Mouse (Mus musculus): ENCODE measurements around the gene Gnaq. TPM values are rescaled to one million over a fixed set of nuclear protein-coding genes. Genes with fewer than 3 reads are reported as not detected.

The Gnaq gene
- total and polyA plus RNA-seq, 2 experiments from 2014 or later: 89.3 to 120 TPM

DNA sequence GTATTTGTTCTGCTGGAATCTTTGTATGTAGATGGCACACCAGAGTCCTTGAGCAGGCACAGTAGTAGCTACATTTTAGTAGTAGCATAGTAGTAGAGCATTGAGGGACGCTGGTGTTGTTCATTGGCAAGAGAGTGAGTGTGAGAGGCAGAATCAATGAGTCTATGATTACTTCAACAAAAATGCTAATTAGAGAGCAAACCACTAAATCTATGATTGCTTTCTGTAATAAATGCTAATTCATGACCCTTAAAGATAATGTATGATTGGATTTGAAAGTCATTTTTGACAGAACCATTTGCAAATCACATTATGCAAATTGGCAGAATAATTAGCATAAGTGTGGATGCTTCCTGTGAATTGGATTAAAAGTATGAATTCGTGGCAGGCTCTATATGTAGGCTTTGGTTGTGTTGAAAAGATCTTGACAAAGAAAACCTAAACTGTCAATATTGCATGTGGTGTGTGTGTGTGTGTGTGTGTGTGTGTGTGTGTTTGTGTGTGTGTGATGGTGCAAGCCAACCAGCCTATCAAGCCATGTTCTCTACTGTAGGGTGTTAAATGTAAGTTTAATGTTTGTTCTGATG, 82.9 kb downstream of the Gnaq start:
- Histone ChIP-seq H3K27me3 (ENCODE audit: insufficient read depth, low read length) (no peaks in the 10 kb centered on the region), H3K4me3 (ENCODE audit: low read depth, low read length) (no peak overlapping the region), H3K27ac (ENCODE audit: low read depth, low read length) (no peak overlapping the region), H3K9me3 (ENCODE audit: low read length) (no peaks in the 10 kb centered on the region), H3K9ac (replicated peaks; ENCODE audit: low read length, poor library complexity, severe bottlenecking) (no peak overlapping the region), H3K36me3 (ENCODE audit: insufficient read depth, low read length) (no peaks in the 10 kb centered on the region), H3K4me1 (ENCODE audit: insufficient read depth, low read length) (peaks cover 2% of the 10 kb centered on the region; the same call in 1 of the 2 replicates), H3K4me2 (ENCODE audit: low read depth, low read length, poor library complexity, severe bottlenecking) (no peak overlapping the region)
- DNase-seq (ENCODE audit: low spot score): no peak
- WGBS: 51% methylated on average over 2 of the region's 2 CpGs
- TF ChIP-seq CTCF (IDR thresholded peaks at IDR 0.05): no peak
- ATAC-seq (ENCODE audit: low FRiP score): no peak

DNA sequence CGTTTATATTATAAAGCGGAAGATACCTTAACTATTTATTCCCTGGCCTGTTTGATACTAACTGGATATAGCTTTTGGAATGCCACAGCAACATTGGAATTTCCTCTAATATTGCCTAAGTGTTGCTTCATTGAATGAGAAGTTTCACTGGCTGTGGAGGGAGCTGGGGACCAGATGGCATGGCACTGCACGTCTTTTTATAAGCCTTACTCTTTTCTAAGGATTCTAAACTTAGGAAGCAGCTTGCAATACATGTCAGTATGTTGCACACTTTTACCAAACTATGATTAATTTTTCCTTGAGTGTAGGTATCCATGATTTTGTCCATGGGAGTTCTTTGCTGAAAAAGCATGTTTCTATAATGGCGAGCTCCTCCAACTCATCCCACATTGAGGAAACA, 87.3 kb downstream of the Gnaq start:
- 79% methylated on average over 4 of the region's 4 CpGs for WGBS
- Histone ChIP-seq H3K36me3 (ENCODE audit: insufficient read depth, low read length) (no peaks in the 10 kb centered on the region), H3K9me3 (ENCODE audit: low read length) (no peaks in the 10 kb centered on the region), H3K4me3 (ENCODE audit: low read depth, low read length) (no peak overlapping the region), H3K4me1 (ENCODE audit: insufficient read depth, low read length) (peaks cover 1% of the 10 kb centered on the region; the same call in 1 of the 2 replicates), H3K9ac (replicated peaks; ENCODE audit: low read length, poor library complexity, severe bottlenecking) (no peak overlapping the region), H3K4me2 (ENCODE audit: low read depth, low read length, poor library complexity, severe bottlenecking) (no peak overlapping the region), H3K27ac (ENCODE audit: low read depth, low read length) (no peak overlapping the region), H3K27me3 (ENCODE audit: insufficient read depth, low read length) (no peaks in the 10 kb centered on the region)
- no peak for TF ChIP-seq CTCF (IDR thresholded peaks at IDR 0.05)
- ATAC-seq (ENCODE audit: low FRiP score): no peak
- no peak for DNase-seq (ENCODE audit: low spot score)

DNA sequence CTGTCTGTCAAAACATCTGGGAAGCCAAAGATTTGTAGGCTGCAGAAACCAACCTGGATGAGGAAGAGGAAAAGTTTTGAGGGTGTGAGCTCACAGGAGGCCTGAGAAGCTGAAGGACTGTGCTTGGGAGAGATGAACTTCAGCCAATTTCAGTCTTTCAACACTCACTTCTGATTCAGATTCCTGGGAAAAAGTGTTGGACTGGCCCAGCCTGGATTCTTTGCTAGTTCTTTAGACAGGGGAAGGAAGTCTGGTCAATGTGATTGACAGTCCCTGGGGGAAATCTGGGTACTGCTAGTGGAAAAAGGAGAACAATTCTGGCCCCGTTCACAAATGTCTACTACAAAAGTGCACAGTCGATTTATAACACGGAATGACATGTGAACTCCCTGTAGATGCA, 89.9 kb downstream of the Gnaq start:
- Histone ChIP-seq H3K9ac (replicated peaks; ENCODE audit: low read length, poor library complexity, severe bottlenecking) (no peak overlapping the region), H3K27ac (ENCODE audit: low read depth, low read length) (no peak overlapping the region), H3K4me3 (ENCODE audit: low read depth, low read length) (no peak overlapping the region), H3K4me1 (ENCODE audit: insufficient read depth, low read length) (no peaks in the 10 kb centered on the region), H3K9me3 (ENCODE audit: low read length) (no peaks in the 10 kb centered on the region), H3K27me3 (ENCODE audit: insufficient read depth, low read length) (no peaks in the 10 kb centered on the region), H3K4me2 (ENCODE audit: low read depth, low read length, poor library complexity, severe bottlenecking) (no peak overlapping the region), H3K36me3 (ENCODE audit: insufficient read depth, low read length) (peaks cover 3% of the 10 kb centered on the region; the same call in 1 of the 2 replicates)
- no peak for ATAC-seq (ENCODE audit: low FRiP score)
- 84% methylated on average over 3 of the region's 3 CpGs for WGBS
- TF ChIP-seq CTCF (IDR thresholded peaks at IDR 0.05): no peak
- no peak for DNase-seq (ENCODE audit: low spot score)

DNA sequence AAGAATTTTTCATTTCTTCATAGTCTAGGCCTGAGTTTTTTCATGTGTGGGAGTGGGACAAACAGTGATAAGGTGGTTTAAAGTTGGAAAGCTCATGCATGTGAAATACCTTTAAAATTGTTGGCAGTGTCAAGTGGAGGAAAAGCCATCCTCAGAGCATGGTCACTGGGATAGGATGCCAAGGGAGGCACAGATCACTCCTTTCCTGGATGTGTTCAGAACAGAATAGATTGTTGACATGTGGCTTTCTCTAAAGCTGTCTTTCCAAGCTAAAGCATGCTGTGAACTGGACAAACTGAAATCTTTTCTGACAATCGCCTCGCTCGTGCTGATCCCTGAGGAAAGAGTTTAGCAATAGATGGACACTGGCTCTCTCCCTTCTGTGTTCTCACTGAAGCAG, 90.5 kb downstream of the Gnaq start:
- no peak for DNase-seq (ENCODE audit: low spot score)
- ATAC-seq (ENCODE audit: low FRiP score): no peak
- no peak for TF ChIP-seq CTCF (IDR thresholded peaks at IDR 0.05)

DNA sequence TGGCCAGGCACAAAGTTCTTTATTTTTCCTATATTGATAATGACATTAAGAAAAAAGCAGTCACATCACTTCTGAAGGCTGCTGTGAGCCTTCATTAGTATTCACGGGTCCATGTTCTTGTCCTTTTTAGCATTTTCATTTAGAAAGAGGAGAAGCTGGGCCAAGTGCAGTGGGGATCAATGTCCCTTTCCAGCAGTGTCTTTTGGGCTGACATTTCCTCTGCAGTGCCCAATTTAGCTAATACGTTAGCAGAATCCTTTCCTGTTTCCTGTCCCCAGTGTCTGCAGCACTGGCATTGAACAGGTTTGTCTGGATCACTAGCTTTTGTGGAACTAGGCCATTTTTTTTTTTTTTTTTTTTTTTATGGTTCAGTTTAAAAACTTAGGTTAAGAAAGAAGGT, 92.2 kb downstream of the Gnaq start:
- peaks cover 3% of the 10 kb centered on the region; the same call in 1 of the 2 replicates for H3K36me3 ChIP-seq (ENCODE audit: insufficient read depth, low read length)
- WGBS: 43% methylated on average over 2 of the region's 2 CpGs
- H3K27me3 ChIP-seq (ENCODE audit: insufficient read depth, low read length): no peaks in the 10 kb centered on the region
- no peak for DNase-seq (ENCODE audit: low spot score)
- no peak for TF ChIP-seq CTCF (IDR thresholded peaks at IDR 0.05)
- no peaks in the 10 kb centered on the region for H3K4me1 ChIP-seq (ENCODE audit: insufficient read depth, low read length)
- no peaks in the 10 kb centered on the region for H3K9me3 ChIP-seq (ENCODE audit: low read length)
- peak overlapping the region; percentile 32; the same call in 1 of the 2 replicates for H3K27ac ChIP-seq (ENCODE audit: low read depth, low read length)
- no peak overlapping the region for H3K4me3 ChIP-seq (ENCODE audit: low read depth, low read length)
- ATAC-seq (ENCODE audit: low FRiP score): no peak
- H3K9ac ChIP-seq (replicated peaks; ENCODE audit: low read length, poor library complexity, severe bottlenecking): no peak overlapping the region
- H3K4me2 ChIP-seq (ENCODE audit: low read depth, low read length, poor library complexity, severe bottlenecking): no peak overlapping the region

More for the DNA sequence above, 90.5 kb downstream of the Gnaq start:
- H3K36me3 ChIP-seq (ENCODE audit: insufficient read depth, low read length): peaks cover 3% of the 10 kb centered on the region; the same call in 1 of the 2 replicates
- H3K27me3 ChIP-seq (ENCODE audit: insufficient read depth, low read length): no peaks in the 10 kb centered on the region
- WGBS: 84% methylated on average over 3 of the region's 3 CpGs
- H3K4me1 ChIP-seq (ENCODE audit: insufficient read depth, low read length): no peaks in the 10 kb centered on the region
- no peaks in the 10 kb centered on the region for H3K9me3 ChIP-seq (ENCODE audit: low read length)
- no peak overlapping the region for H3K4me3 ChIP-seq (ENCODE audit: low read depth, low read length)
- no peak overlapping the region for H3K9ac ChIP-seq (replicated peaks; ENCODE audit: low read length, poor library complexity, severe bottlenecking)
- no peak overlapping the region for H3K27ac ChIP-seq (ENCODE audit: low read depth, low read length)
- H3K4me2 ChIP-seq (ENCODE audit: low read depth, low read length, poor library complexity, severe bottlenecking): no peak overlapping the region

DNA sequence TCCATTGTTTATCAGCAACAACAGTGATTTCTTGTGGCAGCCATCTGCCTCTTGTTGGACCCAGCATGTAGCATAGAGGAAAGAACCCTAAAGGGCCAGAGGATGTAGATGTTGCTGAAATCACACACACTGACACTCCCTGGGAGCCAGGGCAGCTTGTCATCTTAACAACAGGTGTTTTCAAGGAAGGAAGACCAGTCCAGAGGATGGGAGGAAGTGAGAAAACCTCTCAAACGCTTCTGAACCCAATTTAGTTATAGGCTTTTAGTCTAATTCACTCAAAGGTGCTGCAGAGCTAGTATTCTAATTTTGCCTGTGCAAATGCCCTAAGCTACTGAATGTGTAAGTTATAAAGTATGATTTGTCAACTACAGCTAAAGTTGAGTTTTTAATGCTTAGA, 99.0 kb downstream of the Gnaq start:
- Histone ChIP-seq H3K4me3 (ENCODE audit: low read depth, low read length) (no peak overlapping the region), H3K36me3 (ENCODE audit: insufficient read depth, low read length) (no peaks in the 10 kb centered on the region), H3K4me2 (ENCODE audit: low read depth, low read length, poor library complexity, severe bottlenecking) (no peak overlapping the region), H3K4me1 (ENCODE audit: insufficient read depth, low read length) (no peaks in the 10 kb centered on the region), H3K27me3 (ENCODE audit: insufficient read depth, low read length) (no peaks in the 10 kb centered on the region), H3K27ac (ENCODE audit: low read depth, low read length) (no peak overlapping the region), H3K9me3 (ENCODE audit: low read length) (no peaks in the 10 kb centered on the region), H3K9ac (replicated peaks; ENCODE audit: low read length, poor library complexity, severe bottlenecking) (no peak overlapping the region)
- ATAC-seq (ENCODE audit: low FRiP score): no peak
- DNase-seq (ENCODE audit: low spot score): no peak
- no peak for TF ChIP-seq CTCF (IDR thresholded peaks at IDR 0.05)
- WGBS: 89% methylated on average over 1 of the region's 1 CpGs

All from midbrain, postnatal 0 days (tissue).